Mouse (Mus musculus): ENCODE results near the gene Ripply3. TPM values are rescaled to one million over a fixed set of nuclear protein-coding genes. Genes with fewer than 3 reads are reported as not detected.
A peak's percentile ranks its signal among the peaks of the same experiment; 100 is the strongest.

Gene Ripply3
- polyA plus RNA-seq, 1 experiment, result 0.21 TPM

- Histone ChIP-seq H3K27ac (ENCODE audit: insufficient read depth, low read length) (peak overlapping the region; percentile 99), H3K4me3 (ENCODE audit: insufficient read depth, low read length) (peak overlapping the region; percentile 79), H3K4me1 (ENCODE audit: control insufficient read depth, insufficient read depth, low read length) (peaks cover 5% of the 10 kb centered on the region; the same call in 1 of the 2 replicates)
- peak; percentile 81 for TF ChIP-seq POLR2A (IDR thresholded peaks at IDR 0.05; ENCODE audit: extremely low read depth, insufficient read depth, low read length)
- TF ChIP-seq CTCF (IDR thresholded peaks at IDR 0.05; ENCODE audit: extremely low read depth, insufficient read depth, low read length), result no peak
These were observed 15.5 kb upstream of the Ripply3 start for GRCm38 (mm10) chr16:94312663-94313228.

DNA sequence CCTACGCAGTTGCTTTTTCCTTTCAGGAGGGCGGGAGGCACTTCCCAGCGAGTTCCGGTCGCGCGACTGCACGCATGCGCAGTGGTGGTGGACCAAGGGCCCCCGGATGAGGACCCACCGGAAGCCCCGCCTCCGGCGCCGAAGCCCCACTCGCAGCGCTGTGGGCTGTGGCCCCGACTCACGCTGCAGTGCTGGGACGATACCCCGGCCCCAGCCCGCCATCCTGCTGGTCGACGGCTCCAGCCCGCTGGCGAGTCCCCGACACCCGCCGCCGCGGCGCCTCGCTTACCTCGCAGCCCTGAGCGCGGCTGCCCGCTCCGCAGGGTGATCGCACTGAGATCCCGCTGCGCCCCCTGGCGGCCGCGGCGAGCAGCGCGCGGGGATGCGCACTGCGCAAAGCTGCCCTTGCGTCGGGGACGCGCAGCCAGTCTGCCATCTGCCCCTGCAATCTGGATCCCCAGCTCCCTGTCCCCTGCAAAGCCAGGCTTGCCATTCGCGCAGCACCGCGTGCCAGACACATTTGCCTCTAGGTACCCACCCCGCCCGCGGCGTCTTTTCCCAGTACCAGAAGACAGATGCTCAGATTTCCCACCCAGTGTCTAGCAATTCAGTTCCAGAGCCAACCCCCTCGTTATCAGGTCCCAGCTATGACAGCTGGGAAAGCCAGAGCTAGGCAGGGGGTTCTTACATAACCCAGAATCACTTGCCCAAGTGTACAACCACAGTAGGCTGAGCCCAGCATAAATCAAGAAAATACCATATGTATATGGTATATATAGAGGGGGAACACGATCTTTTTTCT, 14.8 kb upstream of the Ripply3 start, which contains the start of gene Hlcs:
Gene Hlcs (minus strand): TSS at position 343 of the 802 bp plus-strand sequence.
- peaks cover 3% of the 10 kb centered on the region; the same call in 1 of the 2 replicates for H3K4me1 ChIP-seq (ENCODE audit: control insufficient read depth, insufficient read depth, low read length)
- peak within 1 kb of the TSS; percentile 79 for H3K4me3 ChIP-seq (ENCODE audit: insufficient read depth, low read length)
- peak; percentile 51 for TF ChIP-seq CTCF (IDR thresholded peaks at IDR 0.05; ENCODE audit: extremely low read depth, insufficient read depth, low read length)
- TF ChIP-seq POLR2A (IDR thresholded peaks at IDR 0.05; ENCODE audit: extremely low read depth, insufficient read depth, low read length), result peak; percentile 48
- peak within 1 kb of the TSS; percentile 99 for H3K27ac ChIP-seq (ENCODE audit: insufficient read depth, low read length)

GRCm38 (mm10) chr16:94314626-94315025, 13.6 kb upstream of the Ripply3 start:
- H3K4me1 ChIP-seq (ENCODE audit: control insufficient read depth, insufficient read depth, low read length), result peaks cover 3% of the 10 kb centered on the region; the same call in 1 of the 2 replicates
- TF ChIP-seq CTCF (IDR thresholded peaks at IDR 0.05; ENCODE audit: extremely low read depth, insufficient read depth, low read length) (no peak), POLR2A (IDR thresholded peaks at IDR 0.05; ENCODE audit: extremely low read depth, insufficient read depth, low read length) (no peak)
- H3K4me3 ChIP-seq (ENCODE audit: insufficient read depth, low read length), result no peak overlapping the region
- no peak overlapping the region for H3K27ac ChIP-seq (ENCODE audit: insufficient read depth, low read length)

- Histone ChIP-seq H3K27ac (ENCODE audit: insufficient read depth, low read length) (no peak overlapping the region), H3K4me3 (ENCODE audit: insufficient read depth, low read length) (no peak overlapping the region), H3K4me1 (ENCODE audit: control insufficient read depth, insufficient read depth, low read length) (peaks cover 3% of the 10 kb centered on the region; the same call in 1 of the 2 replicates)
- TF ChIP-seq CTCF (IDR thresholded peaks at IDR 0.05; ENCODE audit: extremely low read depth, insufficient read depth, low read length) (no peak), POLR2A (IDR thresholded peaks at IDR 0.05; ENCODE audit: extremely low read depth, insufficient read depth, low read length) (no peak)
These were observed 13.0 kb upstream of the Ripply3 start for GRCm38 (mm10) chr16:94315215-94315614.

- H3K4me3 ChIP-seq (ENCODE audit: insufficient read depth, low read length), result no peak overlapping the region
- TF ChIP-seq POLR2A (IDR thresholded peaks at IDR 0.05; ENCODE audit: extremely low read depth, insufficient read depth, low read length) (no peak), CTCF (IDR thresholded peaks at IDR 0.05; ENCODE audit: extremely low read depth, insufficient read depth, low read length) (no peak)
- H3K4me1 ChIP-seq (ENCODE audit: control insufficient read depth, insufficient read depth, low read length), result peaks cover 1% of the 10 kb centered on the region; the same call in 1 of the 2 replicates
- no peak overlapping the region for H3K27ac ChIP-seq (ENCODE audit: insufficient read depth, low read length)
These were observed 10.5 kb upstream of the Ripply3 start for GRCm38 (mm10) chr16:94317752-94318151.

- no peak overlapping the region for H3K4me3 ChIP-seq (ENCODE audit: insufficient read depth, low read length)
- H3K27ac ChIP-seq (ENCODE audit: insufficient read depth, low read length), result no peak overlapping the region
- no peak for TF ChIP-seq POLR2A (IDR thresholded peaks at IDR 0.05; ENCODE audit: extremely low read depth, insufficient read depth, low read length)
- no peaks in the 10 kb centered on the region for H3K4me1 ChIP-seq (ENCODE audit: control insufficient read depth, insufficient read depth, low read length)
These were observed 8.0 kb upstream of the Ripply3 start for GRCm38 (mm10) chr16:94320223-94320622.

- H3K27ac ChIP-seq (ENCODE audit: insufficient read depth, low read length), result no peak overlapping the region
- H3K4me3 ChIP-seq (ENCODE audit: insufficient read depth, low read length), result no peak overlapping the region
- TF ChIP-seq POLR2A (IDR thresholded peaks at IDR 0.05; ENCODE audit: extremely low read depth, insufficient read depth, low read length), result no peak
- TF ChIP-seq CTCF (IDR thresholded peaks at IDR 0.05; ENCODE audit: extremely low read depth, insufficient read depth, low read length), result no peak
- H3K4me1 ChIP-seq (ENCODE audit: control insufficient read depth, insufficient read depth, low read length), result no peaks in the 10 kb centered on the region
These were observed 4.5 kb upstream of the Ripply3 start for GRCm38 (mm10) chr16:94323681-94324080.

DNA sequence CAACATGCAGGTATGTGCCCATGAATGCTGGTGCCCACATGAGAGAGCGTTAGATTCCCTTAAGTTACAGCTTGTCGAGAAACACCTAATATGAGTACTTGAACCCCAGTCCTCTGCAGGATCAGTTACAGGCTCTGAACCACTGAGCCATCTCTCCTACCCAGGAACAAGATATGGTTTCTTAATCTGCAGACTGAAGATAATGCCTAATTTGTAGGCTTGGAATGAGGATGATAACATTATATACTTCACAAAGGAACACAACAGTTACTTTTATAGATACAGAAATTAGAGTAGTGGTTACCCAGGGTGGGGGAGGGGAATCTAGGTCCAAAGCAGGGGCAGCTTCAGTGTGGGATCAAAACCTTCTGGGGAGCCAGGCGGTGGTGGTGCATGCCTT, 2.2 kb upstream of the Ripply3 start:
- Histone ChIP-seq H3K4me1 (ENCODE audit: control insufficient read depth, insufficient read depth, low read length) (no peaks in the 10 kb centered on the region), H3K27ac (ENCODE audit: insufficient read depth, low read length) (no peak overlapping the region), H3K4me3 (ENCODE audit: insufficient read depth, low read length) (no peak overlapping the region)
- no peak for TF ChIP-seq CTCF (IDR thresholded peaks at IDR 0.05; ENCODE audit: extremely low read depth, insufficient read depth, low read length)
- TF ChIP-seq POLR2A (IDR thresholded peaks at IDR 0.05; ENCODE audit: extremely low read depth, insufficient read depth, low read length), result no peak

DNA sequence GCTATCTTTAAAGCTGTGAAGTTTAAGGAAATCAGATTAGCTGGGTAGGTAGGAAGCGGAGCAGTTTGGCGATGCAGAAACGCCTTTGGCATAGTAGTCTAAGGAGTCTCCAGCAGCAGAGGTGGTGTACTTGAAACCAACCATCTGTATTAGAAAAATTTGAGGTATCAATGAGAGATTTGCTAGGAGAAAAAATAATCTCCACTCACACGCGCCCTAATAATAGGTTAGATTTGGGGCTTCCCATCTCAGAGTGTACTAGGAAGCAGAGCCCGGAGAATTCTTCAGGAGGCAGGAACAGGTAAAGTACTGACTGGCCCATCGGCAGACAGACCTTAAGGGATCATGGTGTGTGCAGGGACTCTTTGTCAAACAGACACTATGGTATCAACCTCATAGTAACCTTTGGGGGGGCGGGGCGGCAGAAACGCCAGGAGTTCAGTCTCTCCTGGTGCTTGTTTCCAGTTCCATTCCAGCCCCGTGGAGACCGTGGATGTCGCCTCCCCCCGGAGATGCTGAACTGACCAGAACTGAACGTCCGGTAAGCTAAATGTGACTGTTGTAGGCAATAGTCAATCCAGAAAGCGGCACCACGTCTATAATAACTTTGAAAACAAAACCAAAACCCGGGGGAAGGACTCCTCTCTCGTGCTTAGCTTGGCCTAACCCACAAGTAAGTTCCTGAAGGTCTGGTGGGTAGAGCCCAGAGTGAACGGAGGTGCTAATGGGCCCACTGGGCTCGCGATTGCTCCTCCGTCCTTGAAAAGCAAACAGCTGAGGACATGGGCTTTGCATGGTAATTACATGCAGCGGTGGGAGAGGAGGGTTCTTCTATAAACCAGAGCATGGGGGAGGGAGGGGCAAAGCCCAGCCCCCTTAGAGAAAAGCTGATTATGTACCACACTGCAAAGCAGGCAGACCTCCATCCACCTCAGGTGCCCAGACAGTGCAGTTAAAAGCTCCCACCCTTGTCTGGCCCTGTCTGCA, 954 bp downstream of the Ripply3 start:
- H3K4me1 ChIP-seq (ENCODE audit: control insufficient read depth, insufficient read depth, low read length), result no peaks in the 10 kb centered on the region
- no peak for TF ChIP-seq CTCF (IDR thresholded peaks at IDR 0.05; ENCODE audit: extremely low read depth, insufficient read depth, low read length)
- TF ChIP-seq POLR2A (IDR thresholded peaks at IDR 0.05; ENCODE audit: extremely low read depth, insufficient read depth, low read length), result no peak
- peak overlapping the region; percentile 30; the same call in 1 of the 2 replicates for H3K4me3 ChIP-seq (ENCODE audit: insufficient read depth, low read length)
- no peak overlapping the region for H3K27ac ChIP-seq (ENCODE audit: insufficient read depth, low read length)
